Mouse (Mus musculus) adipose tissue, adult 10 weeks (tissue): ENCODE measurements around the gene Zfyve28. TPM values are rescaled to one million over a fixed set of nuclear protein-coding genes. Genes with fewer than 3 reads are reported as not detected.

Experiments used
- polyA plus RNA-seq: library from polyadenylated mRNA; stranded (reverse); fragments of 350-450 nt; fragmentation: Illumina TruSeq; extraction: RNeasy Lipid Tissue Mini Kit (QIAGEN cat#74804); gene quantifications from one replicate; pipeline ENCODE4 v1.2.3, GENCODE M21; 2014; ENCODE audit warnings: low read depth, low replicate concordance

Zfyve28 gene
- 0.74 TPM for polyA plus RNA-seq

GRCm38 (mm10) chr5:34288154-34288716 is at the start of gene Zfyve28, which contains the start of gene Cfap99:
Gene Zfyve28 (minus strand): TSS chr5:34288449.
Gene Cfap99 (plus strand): TSS chr5:34288600.

GRCm38 (mm10) chr5:34336097-34336774 is 48.0 kb upstream of the Zfyve28 start, which contains the start of gene Rnf4:
Gene Rnf4 (plus strand): TSS chr5:34336289.

GRCm38 (mm10) chr5:34187601-34188316 is 100.5 kb downstream of the Zfyve28 start, which contains the start of gene Mxd4:
Gene Mxd4 (minus strand): TSS chr5:34187720.

GRCm38 (mm10) chr5:34168950-34169891 is 119.0 kb downstream of the Zfyve28 start, which contains the start of the genes Poln and Haus3:
Gene Poln (minus strand): TSS chr5:34169448.
Gene Haus3 (minus strand): TSS chr5:34169527.

Other genes with a start within 250 kb of the Zfyve28 start
- gene Poln, start 119.0 kb downstream of the Zfyve28 start, polyA plus RNA-seq, result 5.9 TPM
- 8.7 TPM for gene Haus3, start 118.9 kb downstream of the Zfyve28 start, polyA plus RNA-seq
- 107 TPM for gene Mxd4, start 100.7 kb downstream of the Zfyve28 start, polyA plus RNA-seq
- 0.87 TPM for gene Cfap99, start 151 bp upstream of the Zfyve28 start, polyA plus RNA-seq
- gene Rnf4, start 47.8 kb upstream of the Zfyve28 start, polyA plus RNA-seq, result 80.5 TPM
- 16.0 TPM for gene Fam193a, start 81.5 kb upstream of the Zfyve28 start, polyA plus RNA-seq
- 22.8 TPM for gene Tnip2, start 225.5 kb upstream of the Zfyve28 start, polyA plus RNA-seq
- 15.3 TPM for gene Sh3bp2, start 237.4 kb upstream of the Zfyve28 start, polyA plus RNA-seq